Mouse (Mus musculus) myocyte (in vitro differentiated cells): Measurements from ENCODE around the gene Bcar1. TPM values are rescaled to one million over a fixed set of nuclear protein-coding genes. Genes with fewer than 3 reads are reported as not detected.

Source experiments
- H3K27me3 ChIP-seq: one replicate; pipeline ENCODE4 v1.6.1; 2011; ENCODE audit not compliant: control insufficient read depth, insufficient read depth, insufficient read length
- H3K36me3 ChIP-seq: one replicate; pipeline ENCODE4 v1.6.1; 2011; ENCODE audit not compliant: control insufficient read depth, insufficient read depth
- H3K4me2 ChIP-seq: one replicate; pipeline ENCODE4 v1.6.1; 2011; ENCODE audit warnings: low read depth, control low read depth
- H3K4me3 ChIP-seq: one replicate; pipeline ENCODE4 v1.5.1; 2011; ENCODE audit warnings: mild to moderate bottlenecking, control low read depth, moderate library complexity
- H3K79me2 ChIP-seq: one replicate; pipeline ENCODE4 v1.6.1; 2011; ENCODE audit not compliant: control insufficient read depth, insufficient read depth
- H3ac ChIP-seq: one replicate; pipeline ENCODE4 v1.6.1; 2011; ENCODE audit not compliant: control insufficient read depth, insufficient read length
- CEBPB ChIP-seq: IDR thresholded peaks from 2 replicates; pipeline ENCODE4 v1.6.1; 2011; ENCODE audit warnings: mild to moderate bottlenecking, moderate library complexity; ENCODE audit not compliant: poor library complexity, insufficient read depth, severe bottlenecking
- E2F4 ChIP-seq: IDR thresholded peaks from one replicate; pipeline ENCODE4 v1.6.1; 2011; ENCODE audit warnings: mild to moderate bottlenecking, control low read depth, moderate library complexity; ENCODE audit not compliant: insufficient read depth
- MAX ChIP-seq: IDR thresholded peaks from one replicate; pipeline ENCODE4 v1.6.1; 2011; ENCODE audit warnings: low read depth, mild to moderate bottlenecking, control low read depth
- MYOD1 ChIP-seq, 3 experiments: IDR thresholded peaks; one replicate each; pipeline ENCODE4 v1.6.1; 2011; ENCODE audit warnings: control low read depth in 2 of 3, low read depth in 2 of 3, mild to moderate bottlenecking in 2 of 3, moderate library complexity in 1 of 3; ENCODE audit not compliant: insufficient read length in 2 of 3, control insufficient read depth in 1 of 3
- MYOG ChIP-seq, 3 experiments: IDR thresholded peaks; one replicate each; pipeline ENCODE4 v1.6.1; 2011; ENCODE audit warnings: control low read depth in 2 of 3, low read depth in 2 of 3, mild to moderate bottlenecking in 2 of 3; ENCODE audit not compliant: insufficient read length in 2 of 3, control insufficient read depth in 1 of 3, insufficient read depth in 1 of 3
- POLR2A ChIP-seq: IDR thresholded peaks from one replicate; pipeline ENCODE4 v1.6.1; 2011; ENCODE audit warnings: low read depth, mild to moderate bottlenecking, control low read depth, moderate library complexity; ENCODE audit not compliant: insufficient read length
- POLR2AphosphoS2 ChIP-seq: IDR thresholded peaks from one replicate; pipeline ENCODE4 v1.6.1; 2011; ENCODE audit warnings: low read depth, control low read depth; ENCODE audit not compliant: insufficient read length
- REST ChIP-seq: IDR thresholded peaks from one replicate; pipeline ENCODE4 v1.6.1; 2011; ENCODE audit warnings: mild to moderate bottlenecking, control low read depth, moderate library complexity; ENCODE audit not compliant: insufficient read depth, insufficient read length
- SRF ChIP-seq: IDR thresholded peaks from one replicate; pipeline ENCODE4 v1.6.1; 2011; ENCODE audit warnings: low read depth; ENCODE audit not compliant: control insufficient read depth, insufficient read length
- TCF12 ChIP-seq: IDR thresholded peaks from one replicate; pipeline ENCODE4 v1.6.1; 2011; ENCODE audit warnings: mild to moderate bottlenecking, control low read depth; ENCODE audit not compliant: poor library complexity, insufficient read depth, severe bottlenecking
- TCF3 ChIP-seq: IDR thresholded peaks from one replicate; pipeline ENCODE4 v1.6.1; 2011; ENCODE audit warnings: low read depth, control low read depth; ENCODE audit not compliant: insufficient read length
- USF1 ChIP-seq: IDR thresholded peaks from one replicate; pipeline ENCODE4 v1.6.1; 2011; ENCODE audit warnings: low read depth, mild to moderate bottlenecking, control low read depth, moderate library complexity
- polyA plus RNA-seq: library from polyadenylated mRNA; unstranded; fragments of >200 nt; fragmentation: generic; extraction: Trizol; gene quantifications from one replicate; pipeline ENCODE4 v1.2.1, GENCODE M21; 2012; ENCODE audit warnings: missing spikeins

The Bcar1 gene
- polyA plus RNA-seq, 1 experiment, result 81.9 TPM

GRCm38 (mm10) chr8:111709223-111709622, 34.4 kb downstream of the Bcar1 start:
- no peaks in the 10 kb centered on the region for H3K79me2 ChIP-seq
- H3K4me3 ChIP-seq, result no peak overlapping the region
- peaks cover 30% of the 10 kb centered on the region for H3K36me3 ChIP-seq
- no peak overlapping the region for H3ac ChIP-seq
- no peak for TF ChIP-seq MYOD1 (IDR thresholded peaks at IDR 0.05; ENCODE audit: control insufficient read depth in 1 of 3, insufficient read length in 2 of 3, low read depth in 2 of 3)
- TF ChIP-seq USF1, result no peak
- TF ChIP-seq POLR2AphosphoS2, result peak; percentile 82
- no peak for TF ChIP-seq MAX
- no peak for TF ChIP-seq SRF
- TF ChIP-seq TCF12, result no peak
- no peak for TF ChIP-seq CEBPB
- TF ChIP-seq TCF3, result no peak
- no peak for TF ChIP-seq E2F4
- peak; percentile 33 for TF ChIP-seq POLR2A
- TF ChIP-seq MYOG (IDR thresholded peaks at IDR 0.05; ENCODE audit: control insufficient read depth in 1 of 3, insufficient read depth in 1 of 3, insufficient read length in 2 of 3, low read depth in 2 of 3), result no peak
- no peak for TF ChIP-seq REST
- H3K4me2 ChIP-seq, result no peak overlapping the region
- H3K27me3 ChIP-seq, result no peaks in the 10 kb centered on the region

GRCm38 (mm10) chr8:111708265-111708664, 35.3 kb downstream of the Bcar1 start:
- H3K79me2 ChIP-seq, result no peaks in the 10 kb centered on the region
- TF ChIP-seq MYOD1 (IDR thresholded peaks at IDR 0.05; ENCODE audit: control insufficient read depth in 1 of 3, insufficient read length in 2 of 3, low read depth in 2 of 3) (peak in 1 of 3 experiments; percentile 13), CEBPB (no peak), MYOG (IDR thresholded peaks at IDR 0.05; ENCODE audit: control insufficient read depth in 1 of 3, insufficient read depth in 1 of 3, insufficient read length in 2 of 3, low read depth in 2 of 3) (peak in 2 of 3 experiments; percentile 18 to 38)
- H3ac ChIP-seq, result no peak overlapping the region
- no peak overlapping the region for H3K4me3 ChIP-seq
- no peak overlapping the region for H3K4me2 ChIP-seq
- peaks cover 28% of the 10 kb centered on the region for H3K36me3 ChIP-seq
- H3K27me3 ChIP-seq, result no peaks in the 10 kb centered on the region

GRCm38 (mm10) chr8:111705699-111706098, 37.9 kb downstream of the Bcar1 start:
- H3ac ChIP-seq, result no peak overlapping the region
- TF ChIP-seq MAX, result no peak
- TF ChIP-seq MYOG (IDR thresholded peaks at IDR 0.05; ENCODE audit: control insufficient read depth in 1 of 3, insufficient read depth in 1 of 3, insufficient read length in 2 of 3, low read depth in 2 of 3), result no peak
- TF ChIP-seq SRF, result no peak
- TF ChIP-seq TCF12, result no peak
- no peak for TF ChIP-seq CEBPB
- no peak for TF ChIP-seq TCF3
- TF ChIP-seq POLR2A, result no peak
- no peak for TF ChIP-seq POLR2AphosphoS2
- no peak for TF ChIP-seq REST
- TF ChIP-seq USF1, result no peak
- no peak for TF ChIP-seq MYOD1 (IDR thresholded peaks at IDR 0.05; ENCODE audit: control insufficient read depth in 1 of 3, insufficient read length in 2 of 3, low read depth in 2 of 3)
- TF ChIP-seq E2F4, result no peak
- H3K4me3 ChIP-seq, result no peak overlapping the region
- H3K79me2 ChIP-seq, result no peaks in the 10 kb centered on the region
- peaks cover 15% of the 10 kb centered on the region for H3K36me3 ChIP-seq
- H3K4me2 ChIP-seq, result no peak overlapping the region
- no peaks in the 10 kb centered on the region for H3K27me3 ChIP-seq

GRCm38 (mm10) chr8:111705222-111705621, 38.4 kb downstream of the Bcar1 start:
- no peaks in the 10 kb centered on the region for H3K27me3 ChIP-seq
- TF ChIP-seq E2F4, result no peak
- peak in 1 of 3 experiments; percentile 3 for TF ChIP-seq MYOG (IDR thresholded peaks at IDR 0.05; ENCODE audit: control insufficient read depth in 1 of 3, insufficient read depth in 1 of 3, insufficient read length in 2 of 3, low read depth in 2 of 3)
- no peak for TF ChIP-seq REST
- no peak for TF ChIP-seq USF1
- TF ChIP-seq POLR2A, result no peak
- no peak for TF ChIP-seq SRF
- H3ac ChIP-seq, result no peak overlapping the region

GRCm38 (mm10) chr8:111704585-111704984, 39.0 kb downstream of the Bcar1 start:
- TF ChIP-seq TCF12 (no peak), POLR2AphosphoS2 (no peak), POLR2A (no peak), MYOG (IDR thresholded peaks at IDR 0.05; ENCODE audit: control insufficient read depth in 1 of 3, insufficient read depth in 1 of 3, insufficient read length in 2 of 3, low read depth in 2 of 3) (no peak), MAX (no peak), USF1 (no peak), TCF3 (no peak), E2F4 (no peak), MYOD1 (IDR thresholded peaks at IDR 0.05; ENCODE audit: control insufficient read depth in 1 of 3, insufficient read length in 2 of 3, low read depth in 2 of 3) (no peak), CEBPB (no peak), REST (no peak), SRF (no peak)
- Histone ChIP-seq H3ac (no peak overlapping the region), H3K79me2 (no peaks in the 10 kb centered on the region), H3K4me2 (no peak overlapping the region), H3K4me3 (no peak overlapping the region), H3K27me3 (no peaks in the 10 kb centered on the region), H3K36me3 (peaks cover 5% of the 10 kb centered on the region)

More at GRCm38 (mm10) chr8:111705222-111705621, 38.4 kb downstream of the Bcar1 start:
- Histone ChIP-seq H3K4me2 (no peak overlapping the region), H3K79me2 (no peaks in the 10 kb centered on the region), H3K4me3 (no peak overlapping the region), H3K36me3 (peaks cover 11% of the 10 kb centered on the region)
